Mouse (Mus musculus): ENCODE data around the gene Atp5c1. TPM values are rescaled to one million over a fixed set of nuclear protein-coding genes. Genes with fewer than 3 reads are reported as not detected.

Gene Atp5c1
- 154 and 178 TPM in 2 replicates for polyA plus RNA-seq (2012; rRNA removed)

- TF ChIP-seq POLR2A (IDR thresholded peaks at IDR 0.05; ENCODE audit: control insufficient read depth, low read depth, low read length) (peak; percentile 88), CTCF (IDR thresholded peaks at IDR 0.05; ENCODE audit: control insufficient read depth, insufficient read depth, insufficient replicate concordance, low read depth, low read length) (peak; percentile 10; the same call in 1 of the 2 replicates)
- Histone ChIP-seq H3K27me3 (ENCODE audit: control insufficient read depth, insufficient read depth, low read length) (no peaks in the 10 kb centered on the region), H3K4me1 (ENCODE audit: control insufficient read depth, insufficient read depth, low read length) (no peaks in the 10 kb centered on the region; the same call in 1 of the 2 replicates), H3K4me3 (ENCODE audit: control insufficient read depth, low read depth, low read length) (peak within 1 kb of the TSS; percentile 94), H3K27ac (ENCODE audit: control insufficient read depth, insufficient read depth, low read depth, low read length) (peak within 1 kb of the TSS; percentile 85), H3K36me3 (ENCODE audit: control insufficient read depth, insufficient read depth, low read length) (no peaks in the 10 kb centered on the region)
Measured at GRCm38 (mm10) chr2:10080310-10081010, at the start of gene Atp5c1, which contains the start of gene Kin. TSS of gene Atp5c1 (minus strand) at chr2:10080510. TSS of gene Kin (plus strand) at chr2:10080593.

DNA sequence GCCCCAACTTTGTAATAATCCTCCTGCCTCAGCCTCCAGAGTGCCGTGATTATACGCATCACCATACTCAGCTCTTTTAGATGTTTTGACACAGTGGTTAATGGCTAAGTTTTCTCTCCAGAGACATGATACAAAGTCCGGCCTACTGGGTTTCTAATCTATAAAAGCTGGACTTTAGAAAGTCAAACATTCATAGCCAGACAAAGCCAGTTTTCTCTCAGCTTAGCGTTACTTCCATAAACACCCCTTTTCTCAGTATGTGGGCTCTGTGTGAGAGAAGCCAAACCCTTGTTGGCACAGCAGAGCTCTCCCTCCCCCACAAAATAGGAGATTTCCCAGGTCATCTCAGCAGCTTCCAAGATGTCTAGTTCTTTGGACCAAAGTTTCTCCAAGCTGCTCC is 48.3 kb upstream of the Atp5c1 start:
- no peaks in the 10 kb centered on the region for H3K27me3 ChIP-seq (ENCODE audit: control insufficient read depth, insufficient read depth, low read length)
- H3K27ac ChIP-seq (ENCODE audit: control insufficient read depth, insufficient read depth, low read depth, low read length) = no peak overlapping the region
- no peak overlapping the region for H3K4me3 ChIP-seq (ENCODE audit: control insufficient read depth, low read depth, low read length)
- no peaks in the 10 kb centered on the region for H3K36me3 ChIP-seq (ENCODE audit: control insufficient read depth, insufficient read depth, low read length)
- H3K4me1 ChIP-seq (ENCODE audit: control insufficient read depth, insufficient read depth, low read length) = no peaks in the 10 kb centered on the region
- TF ChIP-seq POLR2A (IDR thresholded peaks at IDR 0.05; ENCODE audit: control insufficient read depth, low read depth, low read length) = no peak
- no peak for TF ChIP-seq CTCF (IDR thresholded peaks at IDR 0.05; ENCODE audit: control insufficient read depth, insufficient read depth, insufficient replicate concordance, low read depth, low read length)

DNA sequence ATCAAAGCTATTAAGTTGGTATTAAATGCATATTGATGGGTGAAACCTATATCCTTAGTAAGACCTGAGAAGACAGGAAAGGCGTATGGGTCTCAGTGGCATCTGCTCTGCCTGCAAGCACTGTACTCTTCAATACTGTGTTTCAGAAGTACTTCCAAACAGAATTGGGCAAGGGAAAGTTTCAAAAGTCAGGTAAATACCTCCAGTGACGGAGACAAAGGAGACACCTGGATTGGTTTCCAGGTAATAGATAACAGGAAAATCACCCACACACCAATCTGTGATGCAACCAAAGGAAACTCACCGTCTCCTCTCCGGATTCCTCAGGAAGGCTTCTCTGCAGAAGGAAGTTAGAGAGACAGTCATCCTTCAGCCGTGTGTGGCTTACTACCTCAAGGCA is 47.2 kb upstream of the Atp5c1 start:
- H3K36me3 ChIP-seq (ENCODE audit: control insufficient read depth, insufficient read depth, low read length) = no peaks in the 10 kb centered on the region
- H3K27me3 ChIP-seq (ENCODE audit: control insufficient read depth, insufficient read depth, low read length) = no peaks in the 10 kb centered on the region
- no peak overlapping the region for H3K4me3 ChIP-seq (ENCODE audit: control insufficient read depth, low read depth, low read length)
- H3K27ac ChIP-seq (ENCODE audit: control insufficient read depth, insufficient read depth, low read depth, low read length) = no peak overlapping the region
- TF ChIP-seq CTCF (IDR thresholded peaks at IDR 0.05; ENCODE audit: control insufficient read depth, insufficient read depth, insufficient replicate concordance, low read depth, low read length) (no peak), POLR2A (IDR thresholded peaks at IDR 0.05; ENCODE audit: control insufficient read depth, low read depth, low read length) (no peak)
- H3K4me1 ChIP-seq (ENCODE audit: control insufficient read depth, insufficient read depth, low read length) = no peaks in the 10 kb centered on the region

DNA sequence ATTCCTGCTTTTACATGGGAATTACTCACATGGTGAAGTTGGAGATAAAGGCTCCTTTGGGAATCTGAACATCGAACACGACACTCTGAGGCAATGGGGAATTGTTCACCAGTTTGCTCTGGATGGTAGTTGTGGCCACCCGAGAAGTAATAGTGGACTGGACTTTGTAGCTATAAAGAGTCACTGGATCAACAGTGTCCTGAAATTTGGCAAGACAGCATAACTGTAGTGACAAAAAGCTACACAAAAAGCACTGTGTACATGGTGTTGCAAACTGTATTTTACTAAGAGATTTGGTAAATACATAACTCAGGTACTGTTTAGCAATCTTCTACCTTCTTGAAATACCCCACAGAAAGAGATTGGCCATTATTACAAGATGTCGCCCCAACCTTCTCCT is 45.8 kb upstream of the Atp5c1 start:
- Histone ChIP-seq H3K36me3 (ENCODE audit: control insufficient read depth, insufficient read depth, low read length) (no peaks in the 10 kb centered on the region), H3K27ac (ENCODE audit: control insufficient read depth, insufficient read depth, low read depth, low read length) (no peak overlapping the region), H3K4me3 (ENCODE audit: control insufficient read depth, low read depth, low read length) (no peak overlapping the region), H3K27me3 (ENCODE audit: control insufficient read depth, insufficient read depth, low read length) (no peaks in the 10 kb centered on the region), H3K4me1 (ENCODE audit: control insufficient read depth, insufficient read depth, low read length) (no peaks in the 10 kb centered on the region)
- no peak for TF ChIP-seq POLR2A (IDR thresholded peaks at IDR 0.05; ENCODE audit: control insufficient read depth, low read depth, low read length)
- no peak for TF ChIP-seq CTCF (IDR thresholded peaks at IDR 0.05; ENCODE audit: control insufficient read depth, insufficient read depth, insufficient replicate concordance, low read depth, low read length)

- Histone ChIP-seq H3K27ac (ENCODE audit: control insufficient read depth, insufficient read depth, low read depth, low read length) (no peak overlapping the region), H3K36me3 (ENCODE audit: control insufficient read depth, insufficient read depth, low read length) (no peaks in the 10 kb centered on the region), H3K4me3 (ENCODE audit: control insufficient read depth, low read depth, low read length) (no peak overlapping the region), H3K27me3 (ENCODE audit: control insufficient read depth, insufficient read depth, low read length) (no peaks in the 10 kb centered on the region), H3K4me1 (ENCODE audit: control insufficient read depth, insufficient read depth, low read length) (no peaks in the 10 kb centered on the region)
- TF ChIP-seq CTCF (IDR thresholded peaks at IDR 0.05; ENCODE audit: control insufficient read depth, insufficient read depth, insufficient replicate concordance, low read depth, low read length) (no peak), POLR2A (IDR thresholded peaks at IDR 0.05; ENCODE audit: control insufficient read depth, low read depth, low read length) (no peak)
Measured at GRCm38 (mm10) chr2:10121826-10122225, 41.5 kb upstream of the Atp5c1 start.

GRCm38 (mm10) chr2:10119276-10119675 is 39.0 kb upstream of the Atp5c1 start:
- Histone ChIP-seq H3K36me3 (ENCODE audit: control insufficient read depth, insufficient read depth, low read length) (no peaks in the 10 kb centered on the region), H3K4me3 (ENCODE audit: control insufficient read depth, low read depth, low read length) (no peak overlapping the region), H3K4me1 (ENCODE audit: control insufficient read depth, insufficient read depth, low read length) (no peaks in the 10 kb centered on the region), H3K27me3 (ENCODE audit: control insufficient read depth, insufficient read depth, low read length) (no peaks in the 10 kb centered on the region), H3K27ac (ENCODE audit: control insufficient read depth, insufficient read depth, low read depth, low read length) (no peak overlapping the region)
- no peak for TF ChIP-seq POLR2A (IDR thresholded peaks at IDR 0.05; ENCODE audit: control insufficient read depth, low read depth, low read length)
- TF ChIP-seq CTCF (IDR thresholded peaks at IDR 0.05; ENCODE audit: control insufficient read depth, insufficient read depth, insufficient replicate concordance, low read depth, low read length) = no peak

- no peak overlapping the region for H3K27ac ChIP-seq (ENCODE audit: control insufficient read depth, insufficient read depth, low read depth, low read length)
- no peaks in the 10 kb centered on the region for H3K27me3 ChIP-seq (ENCODE audit: control insufficient read depth, insufficient read depth, low read length)
- no peaks in the 10 kb centered on the region for H3K36me3 ChIP-seq (ENCODE audit: control insufficient read depth, insufficient read depth, low read length)
- H3K4me1 ChIP-seq (ENCODE audit: control insufficient read depth, insufficient read depth, low read length) = no peaks in the 10 kb centered on the region
- TF ChIP-seq POLR2A (IDR thresholded peaks at IDR 0.05; ENCODE audit: control insufficient read depth, low read depth, low read length) = no peak
- no peak for TF ChIP-seq CTCF (IDR thresholded peaks at IDR 0.05; ENCODE audit: control insufficient read depth, insufficient read depth, insufficient replicate concordance, low read depth, low read length)
- H3K4me3 ChIP-seq (ENCODE audit: control insufficient read depth, low read depth, low read length) = no peak overlapping the region
Measured at GRCm38 (mm10) chr2:10118751-10119150, 38.4 kb upstream of the Atp5c1 start.
